Mouse (Mus musculus) liver, adult (tissue): ENCODE measurements at regions not wholly inside any gene's neighbourhood (a gene's known extent, or its start where the extent isn't known, plus 50 kb on each side); places are given as distances from the start of the nearest gene placed in this dataset.

ENCODE experiments used
- GATA4 ChIP-seq: IDR thresholded peaks from 2 replicates; pipeline ENCODE4 v1.6.1; 2014; ENCODE audit warnings: mild to moderate bottlenecking, low read length; ENCODE audit not compliant: insufficient replicate concordance

DNA sequence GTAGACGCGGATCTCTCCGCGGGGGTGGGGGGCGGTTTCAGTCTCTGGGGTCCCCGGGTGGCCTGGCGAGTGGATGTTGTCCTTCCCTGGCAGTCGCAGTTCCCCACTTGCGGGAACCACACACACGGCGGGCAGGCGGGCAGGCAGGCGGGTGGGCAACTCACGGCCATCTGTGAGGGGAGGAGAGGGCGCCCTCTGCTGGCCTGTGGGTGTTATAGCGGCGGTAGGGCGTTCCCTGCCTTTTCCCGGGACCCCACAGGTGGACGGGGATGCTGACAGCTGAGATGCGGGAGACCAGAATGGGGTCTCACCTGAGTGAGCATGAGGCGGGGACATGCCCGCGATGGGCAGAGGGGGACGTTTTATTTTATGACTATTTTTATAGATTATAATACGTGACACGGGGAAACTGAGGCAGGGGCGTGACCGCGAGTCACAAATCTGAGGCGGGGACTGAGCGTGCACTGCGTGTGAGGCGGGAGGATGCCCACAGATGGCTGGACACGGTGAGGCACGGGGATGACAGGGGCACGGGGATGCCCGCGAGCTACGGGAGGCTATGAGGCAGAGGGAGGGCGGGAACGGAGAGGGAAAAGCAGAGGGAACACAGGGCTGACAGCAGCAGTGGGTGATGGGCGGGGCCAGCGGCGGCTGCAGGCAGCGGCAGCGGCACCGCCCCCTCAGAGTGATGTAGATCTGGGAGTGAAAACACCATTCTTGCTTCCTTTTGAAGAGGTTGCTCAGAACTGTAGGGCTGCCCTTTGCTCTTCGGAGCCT is 148.1 kb upstream of the Ube2e2 start:
- TF ChIP-seq GATA4 = no peak

DNA sequence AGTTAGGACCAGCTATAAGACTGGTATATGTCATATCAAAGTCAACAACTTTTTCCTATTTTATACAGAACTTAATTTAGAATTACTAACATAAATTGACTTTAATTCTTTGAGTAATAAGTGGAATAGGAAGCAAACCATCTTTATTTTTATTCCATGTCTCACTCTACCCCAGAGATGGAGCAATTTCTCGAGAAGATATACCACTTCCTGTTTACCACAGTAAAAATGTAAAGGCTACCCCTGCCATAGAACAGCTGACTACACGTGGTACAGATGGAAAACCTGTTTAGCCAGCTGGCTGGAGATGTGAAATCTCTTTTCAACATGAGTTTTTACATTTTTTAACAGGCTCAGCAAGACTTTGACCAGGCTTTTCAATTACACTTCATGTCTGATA is 126.0 kb upstream of the Ube2e2 start:
- TF ChIP-seq GATA4 = no peak

DNA sequence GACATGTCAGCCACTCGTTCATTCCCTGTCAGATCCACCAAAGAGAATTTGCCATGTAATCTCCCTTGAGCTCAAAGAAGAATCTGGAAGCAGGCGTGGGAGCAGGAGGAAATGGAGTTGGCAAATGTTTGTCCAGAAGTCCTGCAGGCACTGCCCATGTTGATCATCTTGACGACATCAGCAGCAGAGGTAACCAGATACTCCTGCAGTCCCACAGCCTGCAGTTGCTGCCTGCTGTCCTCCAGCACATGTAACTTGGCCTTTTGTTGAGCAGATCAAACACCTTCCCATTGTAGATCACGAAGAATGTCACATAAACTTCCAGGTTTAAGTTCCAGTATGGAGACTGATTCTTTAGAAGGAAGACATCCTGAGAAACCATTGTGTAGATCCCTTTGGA is 121.3 kb upstream of the Ube2e2 start:
- TF ChIP-seq GATA4 = no peak

DNA sequence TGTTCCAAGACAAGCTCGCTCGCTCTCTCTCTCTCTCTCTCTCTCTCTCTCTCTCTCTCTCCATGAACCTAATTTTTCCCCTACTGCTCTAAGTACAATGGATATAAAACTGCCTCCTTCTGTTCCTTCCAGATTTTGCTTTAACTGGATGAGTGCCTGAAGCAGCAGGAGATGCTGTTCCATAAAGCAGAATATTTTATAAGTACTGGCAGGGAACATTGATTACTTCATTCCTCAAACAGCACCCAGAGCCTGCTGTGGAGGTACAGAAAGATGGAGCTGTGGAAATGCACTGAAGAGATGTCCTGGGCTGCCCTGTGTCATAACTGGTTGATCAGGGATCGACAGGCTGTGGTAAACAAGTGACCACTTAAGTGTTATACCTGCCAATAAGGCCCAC is 89.8 kb upstream of the Ube2e2 start:
- no peak for TF ChIP-seq GATA4

DNA sequence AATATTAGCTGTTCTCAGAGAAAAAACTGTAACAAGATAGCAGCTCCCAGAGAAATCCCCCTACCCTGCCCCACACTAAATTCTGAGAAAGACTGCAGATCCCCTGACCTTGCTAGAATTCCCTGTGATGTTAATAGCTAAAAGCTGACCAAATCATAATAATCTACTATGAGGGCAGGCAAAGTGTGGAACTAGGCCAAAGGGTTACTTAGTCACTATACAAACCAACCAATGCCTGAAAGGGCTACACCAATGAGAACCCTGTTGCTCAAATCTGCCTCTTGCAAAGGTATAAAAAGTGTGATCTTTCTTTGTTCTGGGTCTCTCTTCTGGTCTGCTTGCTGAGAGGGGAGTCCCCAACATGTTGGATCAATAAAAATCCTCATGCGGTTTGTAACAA is 69.8 kb upstream of the Ube2e2 start:
- no peak for TF ChIP-seq GATA4

DNA sequence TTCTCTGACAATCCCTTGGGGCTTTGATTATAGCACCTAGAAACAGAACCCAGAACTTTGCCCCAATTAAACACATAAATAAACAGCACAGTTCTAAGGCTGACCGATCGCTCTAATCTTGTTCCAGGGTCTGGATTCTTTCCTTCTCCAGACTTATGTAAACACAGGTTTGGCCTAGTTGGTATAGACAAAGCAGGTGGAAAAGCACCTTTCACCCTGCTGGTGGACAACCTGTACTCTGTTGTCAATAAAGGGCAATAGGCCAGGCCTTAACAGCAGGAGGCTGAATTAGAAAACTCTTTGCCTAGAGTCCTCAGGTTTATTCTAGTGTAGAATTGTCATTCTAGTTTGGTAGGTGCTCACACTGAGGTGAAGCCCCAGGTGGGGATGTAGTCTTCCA is 69.2 kb upstream of the Ube2e2 start:
- TF ChIP-seq GATA4 = peak; percentile 50; the same call in 1 of the 2 replicates
